Mouse (Mus musculus) limb, embryonic 12.5 days (tissue): ENCODE data around the gene Pld4. TPM values are rescaled to one million over a fixed set of nuclear protein-coding genes. Genes with fewer than 3 reads are reported as not detected.
A peak's percentile ranks its signal among the peaks of the same experiment; 100 is the strongest.

ENCODE experiments used
- ATAC-seq: fragments of 200-750 bp; cut with Nextera tagmentation; 2 replicates; pipeline ENCODE4 v1.8.0; 2017; ENCODE audit warnings: low read depth, moderate TSS enrichment; ENCODE audit not compliant: insufficient number of reproducible peaks, insufficient read depth, low FRiP score, low TSS enrichment
- H3K27ac ChIP-seq: fragments of 300-500 bp; sonication (generic); 2 replicates; pipeline ENCODE4 v1.5.1; 2016; ENCODE audit warnings: mild to moderate bottlenecking, moderate library complexity
- H3K27me3 ChIP-seq: fragments of 300-500 bp; sonication (generic); 2 replicates; pipeline ENCODE4 v1.6.1; 2016; ENCODE audit warnings: mild to moderate bottlenecking, moderate library complexity
- H3K36me3 ChIP-seq: fragments of 300-500 bp; sonication (generic); 2 replicates; pipeline ENCODE4 v1.6.1; 2016; ENCODE audit warnings: mild to moderate bottlenecking, moderate library complexity
- H3K4me1 ChIP-seq: fragments of 300-500 bp; sonication (generic); replicated peaks from 2 replicates; pipeline ENCODE4 v1.6.1; 2016
- H3K4me2 ChIP-seq: fragments of 300-500 bp; sonication (generic); 2 replicates; pipeline ENCODE4 v1.6.1; 2016; ENCODE audit warnings: mild to moderate bottlenecking, moderate library complexity
- H3K4me3 ChIP-seq: fragments of 300-500 bp; sonication (generic); replicated peaks from 2 replicates; pipeline ENCODE4 v1.5.1; 2016; ENCODE audit warnings: mild to moderate bottlenecking
- H3K9ac ChIP-seq: fragments of 300-500 bp; sonication (generic); replicated peaks from 2 replicates; pipeline ENCODE4 v1.6.1; 2016; ENCODE audit warnings: mild to moderate bottlenecking, moderate library complexity
- H3K9me3 ChIP-seq: fragments of 300-500 bp; sonication (generic); 2 replicates; pipeline ENCODE4 v1.6.1; 2016; ENCODE audit warnings: mild to moderate bottlenecking, moderate library complexity
- WGBS: fragments of 180-500 bp; shearing (Covaris S2); methylation state at CpG from one replicate; pipeline ENCODE4 v1.1.7; 2016; 5-methylcytosine and 5-hydroxymethylcytosine counted together
- polyA plus RNA-seq: library from polyadenylated mRNA; unstranded; fragments of >200 nt; fragmentation: Nextera tagmentation; extraction: Ambion mirVana; gene quantifications from 2 replicates; pipeline ENCODE4 v1.2.1, GENCODE M21; 2016

The Pld4 gene
- polyA plus RNA-seq, 1 experiment from 2014 or later, result 4.4 TPM

- Histone ChIP-seq H3K36me3 (peaks cover 27% of the 10 kb centered on the region), H3K4me2 (0 out of 2 replicates have a peak overlapping the region, but pooled peaks have one; percentile 94), H3K27me3 (peaks cover 34% of the 10 kb centered on the region), H3K9ac (no peak overlapping the region), H3K9me3 (no peaks in the 10 kb centered on the region), H3K4me3 (no peak overlapping the region), H3K27ac (no peak overlapping the region), H3K4me1 (peaks cover 32% of the 10 kb centered on the region)
- ATAC-seq, result no peak
- WGBS, result 77% methylated on average over 11 of the region's 11 CpGs
These were observed 36.2 kb upstream of the Pld4 start for GRCm38 (mm10) chr12:112724077-112724805.

GRCm38 (mm10) chr12:112727801-112728200, 32.7 kb upstream of the Pld4 start:
- Histone ChIP-seq H3K36me3 (peaks cover 61% of the 10 kb centered on the region), H3K4me2 (no peak overlapping the region), H3K4me3 (no peak overlapping the region), H3K9me3 (no peaks in the 10 kb centered on the region), H3K27ac (no peak overlapping the region), H3K4me1 (peaks cover 14% of the 10 kb centered on the region), H3K27me3 (peaks cover 11% of the 10 kb centered on the region), H3K9ac (no peak overlapping the region)
- WGBS, result 85% methylated on average over 8 of the region's 8 CpGs
- no peak for ATAC-seq

GRCm38 (mm10) chr12:112730808-112731207, 29.6 kb upstream of the Pld4 start:
- no peak for ATAC-seq
- Histone ChIP-seq H3K9me3 (no peaks in the 10 kb centered on the region), H3K36me3 (peaks cover 83% of the 10 kb centered on the region), H3K4me1 (no peaks in the 10 kb centered on the region), H3K27me3 (no peaks in the 10 kb centered on the region; the same call in 1 of the 2 replicates), H3K4me3 (no peak overlapping the region), H3K4me2 (no peak overlapping the region), H3K27ac (no peak overlapping the region), H3K9ac (no peak overlapping the region)
- 90% methylated on average over 14 of the region's 14 CpGs for WGBS

GRCm38 (mm10) chr12:112732591-112732990, 27.9 kb upstream of the Pld4 start:
- Histone ChIP-seq H3K36me3 (peaks cover 88% of the 10 kb centered on the region), H3K4me1 (no peaks in the 10 kb centered on the region), H3K4me2 (no peak overlapping the region), H3K9me3 (no peaks in the 10 kb centered on the region), H3K27ac (no peak overlapping the region), H3K4me3 (no peak overlapping the region), H3K27me3 (no peaks in the 10 kb centered on the region; the same call in 1 of the 2 replicates), H3K9ac (no peak overlapping the region)
- 86% methylated on average over 10 of the region's 10 CpGs for WGBS
- ATAC-seq, result no peak

- Histone ChIP-seq H3K36me3 (peaks cover 99% of the 10 kb centered on the region), H3K4me3 (no peak overlapping the region), H3K9me3 (no peaks in the 10 kb centered on the region), H3K9ac (no peak overlapping the region), H3K4me1 (no peaks in the 10 kb centered on the region), H3K27ac (no peak overlapping the region), H3K4me2 (no peak overlapping the region), H3K27me3 (no peaks in the 10 kb centered on the region; the same call in 1 of the 2 replicates)
- ATAC-seq, result no peak
- WGBS, result 83% methylated on average over 2 of the region's 2 CpGs
These were observed 26.2 kb upstream of the Pld4 start for GRCm38 (mm10) chr12:112734108-112734820.

GRCm38 (mm10) chr12:112734881-112735655, 25.4 kb upstream of the Pld4 start:
- Histone ChIP-seq H3K4me1 (no peaks in the 10 kb centered on the region), H3K4me2 (no peak overlapping the region), H3K27me3 (no peaks in the 10 kb centered on the region; the same call in 1 of the 2 replicates), H3K27ac (no peak overlapping the region), H3K9me3 (no peaks in the 10 kb centered on the region), H3K9ac (no peak overlapping the region), H3K4me3 (no peak overlapping the region), H3K36me3 (peaks cover 99% of the 10 kb centered on the region)
- no peak for ATAC-seq
- 85% methylated on average over 19 of the region's 19 CpGs for WGBS

- Histone ChIP-seq H3K4me1 (no peaks in the 10 kb centered on the region), H3K27ac (no peak overlapping the region), H3K27me3 (no peaks in the 10 kb centered on the region; the same call in 1 of the 2 replicates), H3K9ac (no peak overlapping the region), H3K4me3 (no peak overlapping the region), H3K36me3 (peaks cover 100% of the 10 kb centered on the region), H3K9me3 (no peaks in the 10 kb centered on the region), H3K4me2 (no peak overlapping the region)
- ATAC-seq, result no peak
- 91% methylated on average over 29 of the region's 29 CpGs for WGBS
These were observed 24.4 kb upstream of the Pld4 start for GRCm38 (mm10) chr12:112735896-112736635.

GRCm38 (mm10) chr12:112736636-112736925, 23.9 kb upstream of the Pld4 start:
- H3K9ac ChIP-seq, result no peak overlapping the region
- H3K36me3 ChIP-seq, result peaks cover 98% of the 10 kb centered on the region
- H3K9me3 ChIP-seq, result no peaks in the 10 kb centered on the region
- ATAC-seq, result no peak
- no peak overlapping the region for H3K4me3 ChIP-seq
- 85% methylated on average over 10 of the region's 10 CpGs for WGBS
- no peak overlapping the region for H3K27ac ChIP-seq
- H3K27me3 ChIP-seq, result no peaks in the 10 kb centered on the region; the same call in 1 of the 2 replicates
- no peak overlapping the region for H3K4me2 ChIP-seq
- H3K4me1 ChIP-seq, result no peaks in the 10 kb centered on the region

- no peak for ATAC-seq
- Histone ChIP-seq H3K4me2 (no peak overlapping the region), H3K27me3 (no peaks in the 10 kb centered on the region; the same call in 1 of the 2 replicates), H3K9ac (no peak overlapping the region), H3K27ac (no peak overlapping the region), H3K4me3 (no peak overlapping the region), H3K4me1 (no peaks in the 10 kb centered on the region), H3K9me3 (no peaks in the 10 kb centered on the region), H3K36me3 (peaks cover 96% of the 10 kb centered on the region)
- 87% methylated on average over 7 of the region's 7 CpGs for WGBS
These were observed 23.4 kb upstream of the Pld4 start for GRCm38 (mm10) chr12:112737081-112737480.

GRCm38 (mm10) chr12:112737761-112738160, 22.7 kb upstream of the Pld4 start:
- Histone ChIP-seq H3K36me3 (peaks cover 96% of the 10 kb centered on the region), H3K9ac (no peak overlapping the region), H3K4me2 (no peak overlapping the region), H3K27me3 (no peaks in the 10 kb centered on the region), H3K4me1 (no peaks in the 10 kb centered on the region), H3K4me3 (no peak overlapping the region), H3K27ac (no peak overlapping the region), H3K9me3 (no peaks in the 10 kb centered on the region)
- WGBS, result 90% methylated on average over 14 of the region's 14 CpGs
- no peak for ATAC-seq
